Mouse (Mus musculus) ZHBTc4 (cell line): ENCODE measurements around the gene Rapgef2.
"Not testable (repeated sequence)": the region's sequence is repeated elsewhere in the genome, so short reads cannot be mapped to it uniquely, and the experiment has no call there.

Experiments used
- DNase-seq: peaks from one replicate; pipeline ENCODE4 v3.0.0-alpha.2; 2011; ENCODE audit warnings: low read depth, low spot score

Rapgef2 gene

DNA sequence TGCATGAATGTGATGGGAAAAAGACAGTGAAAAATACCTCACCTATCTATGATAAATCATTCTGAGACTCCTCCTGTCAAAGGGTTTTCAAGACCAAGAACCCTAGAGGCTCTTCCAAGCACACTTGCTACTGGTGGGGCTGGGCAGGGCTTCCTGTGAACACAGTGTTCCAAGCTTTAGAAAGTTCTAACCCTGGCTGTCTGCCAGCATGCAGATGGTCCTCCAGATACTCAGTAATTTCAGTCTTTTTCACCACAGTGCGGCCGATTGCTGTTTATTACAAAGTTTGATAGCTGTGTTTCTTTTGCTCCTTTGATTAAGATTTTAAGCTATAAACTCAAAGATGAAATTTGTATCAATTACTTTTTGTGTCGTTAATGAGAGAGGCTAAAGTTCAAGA lies 83.1 kb downstream of the Rapgef2 start:
- peak; percentile 38 for DNase-seq

DNA sequence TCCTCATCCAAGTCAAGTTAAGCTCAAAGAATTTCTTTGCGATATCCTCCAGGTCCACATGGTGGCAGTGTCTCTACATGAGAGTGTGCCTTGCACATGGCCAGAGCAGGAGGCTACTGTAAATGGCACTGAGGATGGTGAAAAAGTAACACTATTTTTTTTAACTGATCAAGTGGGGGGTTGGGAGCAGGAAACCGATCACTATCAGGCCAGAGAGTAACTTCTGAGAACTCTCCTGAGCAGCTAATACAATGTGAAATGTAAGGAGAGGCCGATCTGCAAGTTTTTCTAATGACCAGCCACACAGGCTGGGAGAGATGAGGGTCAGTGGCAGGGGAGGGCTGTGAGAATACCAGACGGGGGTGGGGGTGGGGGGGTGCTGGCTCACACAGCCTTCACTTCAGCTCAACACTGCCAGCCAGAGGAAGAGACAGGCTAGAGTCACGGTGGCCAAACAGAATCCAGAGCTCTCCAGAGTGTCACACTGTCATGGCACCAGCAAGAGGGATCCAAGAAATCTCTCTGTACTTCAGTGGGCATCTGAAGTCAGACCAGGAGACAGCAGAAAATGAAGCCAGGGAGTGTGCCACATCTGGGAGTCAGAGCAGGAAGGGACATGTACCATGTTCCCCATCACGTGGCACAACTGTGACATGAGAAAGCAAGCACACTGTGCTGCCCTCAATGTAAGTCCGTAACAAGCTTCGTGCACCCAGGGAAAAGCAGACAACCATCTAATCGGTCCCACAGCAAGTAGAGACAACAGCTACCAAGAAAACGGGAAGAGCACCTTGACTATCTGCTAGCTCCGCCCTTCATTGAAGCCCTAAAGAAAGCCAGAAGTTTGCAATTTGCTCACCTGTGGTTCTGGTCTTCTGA lies 83.8 kb downstream of the Rapgef2 start:
- peak; percentile 83 for DNase-seq

DNA sequence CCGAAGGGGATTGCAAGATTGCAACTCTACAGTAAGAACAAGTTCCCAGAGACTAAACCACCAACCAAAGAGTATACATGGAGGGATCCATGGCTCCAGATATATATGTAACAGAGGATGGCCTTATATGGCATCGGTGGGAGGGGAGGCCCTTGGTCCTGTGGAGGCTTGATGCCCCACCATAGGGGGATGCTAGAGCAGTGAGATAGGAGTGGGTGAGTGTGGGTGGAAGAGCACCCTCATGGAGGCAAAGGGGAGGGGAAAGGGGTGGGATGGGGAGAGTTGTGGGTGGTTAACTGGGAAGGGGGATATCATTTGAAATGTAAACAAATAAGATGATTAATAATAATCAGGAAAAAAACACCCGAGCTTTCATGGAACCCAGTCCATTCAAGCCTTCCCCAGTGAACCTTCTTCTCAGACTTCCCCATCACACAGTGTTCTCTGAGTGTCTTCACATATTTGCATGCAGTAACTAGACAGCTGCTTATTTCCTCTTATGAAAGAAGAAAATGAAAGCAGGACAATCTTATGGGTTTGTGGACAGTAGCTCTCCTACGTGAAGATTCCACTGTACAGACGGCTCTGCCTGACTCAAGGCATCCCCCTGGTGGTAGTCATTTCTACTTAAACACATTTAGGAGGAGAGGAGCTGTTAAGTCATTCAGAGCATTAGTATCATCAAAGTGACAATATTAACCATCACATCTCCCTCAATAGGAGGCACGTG lies 89.4 kb downstream of the Rapgef2 start:
- peak; percentile 74 for DNase-seq

DNA sequence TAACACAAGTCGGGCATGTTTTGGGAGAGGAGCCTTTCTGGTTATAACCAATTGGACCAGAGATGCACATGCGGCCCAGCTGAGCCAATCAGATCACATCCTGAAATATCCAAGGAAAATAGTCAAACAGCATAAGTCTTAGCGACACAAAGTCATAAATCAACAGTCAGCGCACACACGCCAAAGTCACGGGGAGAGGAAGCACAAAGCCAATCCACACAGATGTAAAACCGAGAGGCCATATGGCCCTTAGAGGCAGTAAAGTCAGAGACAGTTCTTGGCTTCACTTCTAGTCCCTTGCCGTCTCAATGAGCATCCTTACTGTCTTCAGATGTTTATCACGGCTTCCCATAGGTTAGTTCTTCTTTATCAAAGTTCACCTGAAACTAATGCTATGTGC lies 91.0 kb downstream of the Rapgef2 start:
- no peak for DNase-seq

DNA sequence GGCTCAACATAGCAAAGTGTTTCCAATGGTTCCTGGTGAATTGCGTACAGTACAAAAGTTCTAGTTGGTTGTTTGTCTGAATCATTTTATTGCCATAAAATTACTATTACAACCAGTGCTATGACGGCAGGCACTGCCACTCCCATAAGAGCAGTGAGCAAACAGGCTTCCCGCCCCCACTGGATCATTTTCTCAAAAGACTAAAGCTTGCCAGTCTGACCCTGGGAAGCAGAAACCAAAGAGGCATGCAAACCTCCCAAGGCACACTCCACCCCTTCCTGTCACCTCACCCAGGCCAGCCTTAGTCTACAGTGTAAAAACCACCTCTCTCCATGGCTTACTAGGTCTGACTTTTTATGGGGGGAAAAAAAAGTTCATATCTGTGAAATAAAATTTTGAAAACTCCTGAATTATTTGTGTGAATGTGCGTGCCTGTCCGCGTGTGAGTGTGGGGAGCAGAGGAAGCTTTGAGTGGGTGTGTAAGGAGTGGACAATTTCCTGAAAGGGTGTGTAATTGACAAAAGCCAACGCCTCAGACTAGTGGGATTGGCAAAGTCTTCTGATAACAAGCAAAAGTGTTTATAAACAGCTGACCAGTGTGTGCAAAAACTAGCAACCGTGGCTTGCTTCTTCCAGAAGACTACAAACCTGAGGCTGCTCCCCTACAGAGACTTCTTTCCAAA lies 92.1 kb downstream of the Rapgef2 start:
- peak; percentile 24 for DNase-seq

DNA sequence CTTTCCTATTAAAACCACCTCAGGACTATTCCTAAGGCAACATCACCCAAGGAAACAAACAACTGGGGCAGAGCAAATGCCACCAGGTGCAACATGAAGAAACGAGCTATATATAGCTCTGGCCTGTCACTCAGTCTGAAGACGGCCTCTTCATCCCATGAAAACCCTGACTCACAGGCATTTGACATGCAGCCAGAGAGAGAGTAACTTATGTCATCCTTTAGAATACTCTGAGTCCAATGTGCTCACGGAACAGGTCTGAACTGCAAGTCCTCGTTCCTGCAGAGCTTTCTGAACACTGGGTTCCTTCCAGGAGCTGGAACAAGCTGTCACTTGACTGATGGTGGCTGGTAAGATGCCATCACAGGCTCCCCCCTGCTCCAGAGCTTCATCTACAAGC lies 93.3 kb downstream of the Rapgef2 start:
- no peak for DNase-seq

DNA sequence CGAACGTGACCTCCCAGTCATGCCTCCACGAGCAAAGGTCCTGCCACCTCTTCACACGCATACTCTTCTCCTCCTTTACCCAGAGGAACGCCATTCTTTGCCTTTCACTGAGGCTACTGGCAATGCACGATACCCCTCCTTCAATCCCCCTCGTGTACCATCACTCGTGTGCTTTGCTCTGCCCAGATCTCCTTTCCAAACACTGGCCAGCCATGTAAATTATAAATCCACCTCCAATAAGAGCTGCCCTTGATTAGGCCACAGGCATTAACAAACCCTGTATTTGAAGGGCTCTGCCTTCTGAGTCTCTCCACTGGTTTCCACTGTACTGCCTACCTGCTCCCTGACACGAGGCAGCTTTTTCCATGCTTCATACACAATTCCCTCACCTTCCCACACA lies 94.3 kb downstream of the Rapgef2 start:
- no peak for DNase-seq

DNA sequence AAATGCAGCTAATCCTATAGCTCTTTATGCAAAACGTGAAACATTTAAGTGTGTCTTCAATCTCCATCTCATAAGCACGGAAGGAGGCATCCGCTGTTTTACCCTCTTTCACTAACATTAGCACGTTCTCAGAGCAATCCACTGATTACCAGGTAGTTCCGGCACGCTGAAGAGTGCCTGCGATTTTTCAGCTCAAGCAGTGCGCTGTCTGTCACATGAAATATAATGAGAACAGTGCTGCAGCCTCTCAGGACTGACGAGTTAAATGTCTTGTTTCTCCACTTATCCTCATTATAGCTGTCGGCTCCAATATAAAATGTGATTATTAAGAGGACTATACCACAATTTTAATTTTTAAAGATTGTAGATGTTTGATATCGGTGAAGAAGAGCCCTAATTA lies 94.8 kb downstream of the Rapgef2 start:
- DNase-seq = no peak

DNA sequence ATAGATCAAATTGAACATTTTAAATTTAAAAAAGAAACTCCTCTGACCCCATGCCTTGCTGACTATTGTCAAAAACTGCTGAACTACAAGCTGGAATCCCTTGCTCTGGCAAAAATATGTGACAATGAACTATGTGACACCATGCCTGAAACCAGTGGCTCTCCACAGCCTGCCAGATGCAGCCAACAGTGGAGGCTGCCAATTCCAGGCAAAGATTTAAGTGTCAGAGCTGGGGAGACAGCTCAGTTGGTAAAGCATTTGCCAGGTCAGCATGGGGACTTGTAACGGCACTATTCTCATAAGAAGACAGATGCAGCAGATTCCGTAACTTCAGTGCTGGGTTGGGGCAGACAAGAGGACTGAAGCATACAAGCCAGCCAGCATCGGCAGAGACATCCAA lies 95.9 kb downstream of the Rapgef2 start:
- DNase-seq = no peak

DNA sequence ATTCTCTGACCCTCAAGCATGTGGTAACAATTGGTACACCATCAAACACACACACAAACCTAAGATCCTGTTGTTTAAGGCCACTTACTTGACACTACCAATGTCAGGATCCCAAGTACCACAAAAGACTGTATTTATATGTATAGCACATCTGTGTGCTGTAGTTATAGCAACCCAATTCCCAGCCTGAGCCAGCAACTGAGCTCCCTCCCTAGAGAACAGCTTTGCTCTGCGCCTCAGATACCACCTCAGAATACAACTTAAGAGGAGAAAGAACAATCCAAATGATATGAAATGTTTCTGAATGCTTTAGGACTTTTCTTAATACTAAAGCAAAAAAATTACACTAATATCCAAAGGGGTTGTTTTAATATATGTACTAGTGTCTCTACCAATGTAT lies 98.4 kb downstream of the Rapgef2 start:
- DNase-seq = no peak

DNA sequence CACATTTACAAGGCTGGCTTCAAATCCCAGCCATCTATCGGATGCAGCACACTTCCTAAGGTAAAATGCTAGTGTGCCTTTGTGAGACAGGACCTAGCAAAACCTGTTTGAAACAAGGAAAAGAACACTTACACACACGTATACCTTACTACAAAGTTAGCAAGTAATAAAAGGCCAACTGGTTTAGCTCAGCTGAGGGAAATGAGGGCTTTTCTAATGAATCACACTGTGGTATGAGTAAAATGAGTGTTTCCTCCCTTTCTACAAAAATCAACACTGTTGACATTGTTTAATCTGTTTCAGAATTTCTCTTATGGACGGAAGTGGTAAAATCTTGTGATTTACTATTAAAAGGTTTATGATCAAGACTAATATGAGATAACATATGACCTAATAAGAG lies 104.0 kb downstream of the Rapgef2 start:
- DNase-seq = no peak

DNA sequence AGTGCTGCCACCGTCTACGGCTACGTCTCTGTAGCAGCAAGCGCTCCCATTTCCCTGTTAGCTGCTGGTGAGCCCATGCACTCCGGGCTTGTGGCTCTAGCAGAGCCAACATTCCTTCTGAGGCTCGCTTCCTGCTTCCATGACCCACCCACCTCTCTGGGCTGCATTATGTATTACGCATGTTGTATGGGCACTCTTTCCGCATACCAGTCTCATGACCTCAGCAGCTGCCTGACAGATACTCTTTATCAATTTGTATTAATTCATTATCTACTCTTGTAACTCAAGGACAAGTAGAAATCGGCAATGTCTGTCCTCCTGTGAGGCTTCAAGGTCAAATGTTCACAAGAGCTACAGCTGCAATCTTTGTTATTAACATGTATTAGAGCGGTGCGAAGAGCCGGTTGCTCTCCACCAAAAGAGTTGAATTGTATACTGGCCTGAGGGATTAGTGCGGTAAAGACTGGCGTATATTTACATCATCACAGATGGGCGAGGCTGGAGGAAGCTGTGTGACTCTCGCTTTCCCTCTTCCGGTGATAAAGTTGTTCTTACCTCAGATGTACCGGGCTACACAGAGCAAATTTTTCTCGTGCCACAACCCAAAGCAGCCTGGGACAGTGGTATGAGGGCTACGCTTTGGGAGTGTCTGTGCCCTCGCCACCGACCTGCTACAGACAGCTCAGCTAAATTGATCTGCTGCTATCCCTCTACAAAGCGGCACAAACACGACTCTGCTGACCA lies 104.9 kb downstream of the Rapgef2 start:
- DNase-seq = peak; percentile 82

DNA sequence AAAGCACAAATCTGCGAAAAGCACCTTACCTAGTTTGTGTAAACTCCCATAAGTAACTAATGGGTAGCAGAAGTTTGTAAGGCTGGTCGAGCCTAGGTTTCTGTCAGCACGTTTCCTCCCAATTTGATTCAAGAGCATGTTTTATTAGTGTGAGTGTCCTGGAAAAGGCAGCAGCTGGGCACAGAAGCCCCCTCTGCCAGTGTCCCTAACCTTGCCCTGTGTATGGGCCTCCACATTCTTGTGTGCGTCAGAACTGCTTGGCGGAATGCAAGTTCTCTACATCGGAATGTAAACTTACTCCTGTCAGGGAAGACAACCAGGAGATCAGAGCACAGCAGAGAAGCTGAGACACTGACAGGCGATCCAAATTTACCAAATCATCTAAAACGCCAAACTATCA lies 106.2 kb downstream of the Rapgef2 start:
- peak; percentile 23 for DNase-seq

DNA sequence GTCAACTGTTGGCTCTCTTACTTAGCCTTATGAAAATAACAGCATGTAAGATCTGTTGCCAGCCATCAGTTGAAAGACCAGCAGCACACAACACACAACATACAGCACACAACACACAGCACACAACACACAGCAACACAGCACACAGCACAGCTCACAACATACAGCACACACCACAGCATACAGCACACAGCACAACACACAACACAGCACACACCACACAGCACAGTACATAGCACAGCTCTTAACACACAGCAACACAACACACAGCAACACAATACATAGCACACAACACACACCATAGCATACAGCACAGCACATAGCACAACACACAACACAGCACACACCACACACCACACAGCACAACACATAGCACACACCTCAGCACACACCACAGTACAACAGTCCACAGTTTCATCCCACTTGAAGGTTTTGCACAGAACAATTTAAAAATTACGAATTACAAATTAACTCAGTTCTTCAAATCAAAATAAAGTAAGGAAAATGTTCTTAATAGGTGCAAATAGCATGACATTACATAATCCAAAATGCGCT lies 106.7 kb downstream of the Rapgef2 start:
- no peak for DNase-seq

DNA sequence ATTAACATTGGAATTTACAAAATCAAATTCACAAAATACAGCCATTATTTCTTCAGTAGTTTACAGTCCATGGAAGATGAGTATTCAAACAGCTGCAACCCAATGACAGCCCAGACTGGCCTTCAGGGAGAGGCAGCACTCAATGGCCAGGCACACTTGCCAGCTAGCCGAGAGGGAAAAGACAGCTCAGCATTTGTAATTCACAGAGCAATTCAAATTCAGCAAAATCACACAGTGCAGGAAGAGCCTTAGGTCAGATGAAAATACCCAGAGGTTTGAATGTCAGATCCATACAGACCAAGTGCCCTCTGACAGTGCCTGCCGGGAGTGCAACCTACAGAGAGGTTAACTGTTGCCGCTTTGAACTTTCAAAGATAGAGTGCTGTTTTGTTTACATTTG lies 107.6 kb downstream of the Rapgef2 start:
- DNase-seq = peak; percentile 35

DNA sequence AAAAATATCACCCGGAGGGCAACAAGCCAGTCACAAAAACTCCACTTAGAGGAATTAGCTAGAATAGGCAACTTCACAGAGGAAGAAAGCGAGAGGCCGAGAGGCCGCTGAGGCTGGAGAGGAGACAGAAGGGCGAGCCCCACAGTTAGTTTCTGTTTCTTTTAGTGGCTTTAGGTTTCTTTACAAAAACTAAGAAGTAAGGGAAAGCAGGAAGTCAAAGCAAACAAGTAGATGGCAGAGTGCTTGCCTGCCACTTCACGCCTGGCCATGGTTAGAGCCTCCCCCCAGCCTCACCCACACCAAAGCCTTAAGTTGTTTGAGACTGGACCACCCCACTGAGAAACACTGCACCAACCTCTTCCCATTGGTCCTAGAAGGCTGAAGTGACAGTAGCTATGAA lies 108.2 kb downstream of the Rapgef2 start:
- no peak for DNase-seq

DNA sequence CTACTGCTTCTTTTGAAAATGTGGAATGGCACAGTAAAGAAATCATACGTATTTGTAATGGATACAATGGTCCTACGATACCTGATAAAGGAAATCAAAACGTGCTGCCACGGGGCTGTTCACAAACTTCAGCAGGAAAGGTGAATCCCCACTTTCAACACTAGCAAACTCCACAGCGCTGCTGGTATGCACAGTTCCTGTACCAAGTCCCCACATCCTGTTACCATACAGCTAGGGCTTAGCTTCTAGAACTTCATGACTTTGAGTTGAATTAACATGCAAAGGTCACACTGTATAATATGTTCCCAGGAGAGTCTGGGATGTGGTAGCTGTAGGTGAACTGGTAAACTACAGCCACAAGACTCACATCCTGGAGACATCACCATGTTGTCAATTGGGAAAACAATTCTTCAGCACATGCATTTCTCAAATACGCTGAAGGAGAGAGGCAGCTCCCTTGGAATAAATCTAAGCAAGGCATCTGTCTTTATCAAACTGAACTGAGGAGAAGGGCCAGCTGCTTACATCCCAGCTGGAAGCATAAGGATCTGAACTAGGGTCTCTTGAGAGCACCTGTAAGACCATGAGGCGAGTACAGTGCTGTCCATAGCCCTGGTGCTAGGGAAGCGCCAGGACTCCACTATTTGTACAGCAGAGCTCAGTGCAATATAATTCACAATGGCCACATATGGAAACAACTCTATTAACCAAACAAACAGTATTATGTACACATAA lies 109.0 kb downstream of the Rapgef2 start:
- DNase-seq = no peak

DNA sequence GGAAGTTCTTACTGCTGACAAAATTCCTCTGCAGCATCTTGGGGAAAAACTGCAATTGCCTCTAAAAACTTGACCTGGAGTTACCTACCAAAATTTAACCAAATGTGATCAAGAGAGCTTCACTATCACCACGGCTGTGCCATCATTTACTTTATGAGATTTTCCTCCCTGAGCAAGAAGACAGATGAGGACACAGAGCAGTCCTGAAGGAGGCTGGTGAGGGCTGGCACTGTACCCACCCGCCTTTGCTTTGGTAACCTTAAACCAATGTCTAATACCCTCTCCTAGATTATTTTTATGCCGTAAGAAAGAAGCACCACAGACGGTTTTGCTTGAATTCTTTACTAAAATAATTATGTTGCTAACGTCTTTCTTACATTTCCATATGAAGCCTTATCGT lies 112.1 kb downstream of the Rapgef2 start:
- DNase-seq = no peak

DNA sequence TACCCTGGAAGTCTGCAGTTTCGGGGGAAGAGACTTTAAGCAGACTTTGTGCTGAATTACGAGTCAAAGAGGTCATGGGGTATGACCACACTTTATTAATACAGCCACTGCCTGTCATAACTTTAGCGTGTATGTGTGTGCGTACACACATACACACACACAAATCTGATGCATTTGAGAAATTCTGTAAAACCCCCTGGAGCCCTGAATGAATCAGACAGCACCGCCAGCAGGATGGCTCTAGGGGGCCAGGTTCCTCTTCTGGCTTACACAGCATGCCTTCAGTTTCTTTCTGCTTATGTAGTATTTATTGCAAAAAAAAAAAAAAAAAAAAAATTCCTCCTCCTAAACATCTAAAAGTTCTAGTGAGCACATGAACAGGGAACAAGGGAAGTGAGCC lies 113.0 kb downstream of the Rapgef2 start:
- no peak for DNase-seq

DNA sequence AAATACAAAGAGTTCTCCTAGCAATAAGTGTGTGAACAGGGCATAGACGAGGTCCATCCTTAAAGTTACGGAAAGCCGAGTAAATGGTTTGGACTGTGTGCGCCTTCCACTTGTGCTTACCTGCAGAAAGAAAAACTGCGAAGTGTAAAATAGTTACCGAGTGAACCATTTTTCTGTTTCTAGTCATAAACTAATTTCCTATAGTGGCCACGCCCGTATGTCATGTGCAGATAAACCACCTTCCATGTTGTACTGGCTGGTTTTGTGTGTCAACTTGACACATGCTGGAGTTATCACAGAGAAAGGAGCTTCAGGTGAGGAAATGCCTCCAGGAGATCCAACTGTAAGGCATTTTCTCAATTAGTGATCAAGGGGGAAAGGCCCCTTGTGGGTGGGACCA lies 115.2 kb downstream of the Rapgef2 start:
- DNase-seq = not testable (repeated sequence)
